Mouse (Mus musculus) MEL (cell line): ENCODE results near the gene Ermap.

ENCODE experiments used
- CHD1 ChIP-seq: IDR thresholded peaks from 2 replicates; pipeline ENCODE4 v1.6.1; 2012; ENCODE audit warnings: low read depth, mild to moderate bottlenecking, inconsistent platforms, low read length, improper control_type of control experiment
- POLR2AphosphoS2 ChIP-seq: IDR thresholded peaks from 2 replicates; pipeline ENCODE4 v1.6.1; 2011; ENCODE audit warnings: low read length, improper control_type of control experiment
- USF1 ChIP-seq: IDR thresholded peaks from 2 replicates; pipeline ENCODE4 v1.6.1; 2014; ENCODE audit warnings: low read depth, mild to moderate bottlenecking, inconsistent platforms, low read length, improper control_type of control experiment, moderate library complexity
- ZC3H11A ChIP-seq: IDR thresholded peaks from 2 replicates; pipeline ENCODE4 v1.6.1; 2012; ENCODE audit warnings: low read depth, mild to moderate bottlenecking, inconsistent platforms, low read length, improper control_type of control experiment

- TF ChIP-seq ZC3H11A (no peak), USF1 (no peak), CHD1 (no peak), POLR2AphosphoS2 (no peak; the same call in 1 of the 2 replicates)
These were observed 807 bp upstream of the Ermap start for GRCm38 (mm10) chr4:119190618-119191017.
